Mouse (Mus musculus) kidney, embryonic 15.5 days (tissue): Measurements from ENCODE around the gene Cdt1. TPM values are rescaled to one million over a fixed set of nuclear protein-coding genes. Genes with fewer than 3 reads are reported as not detected.

ENCODE experiments used
- ATAC-seq: fragments of 200-750 bp; cut with Nextera tagmentation; replicated peaks from 2 replicates; pipeline ENCODE4 v1.8.0; 2017; ENCODE audit warnings: moderate TSS enrichment; ENCODE audit not compliant: low FRiP score
- H3K27ac ChIP-seq: fragments of 300-500 bp; sonication (generic); 2 replicates; pipeline ENCODE4 v1.5.1; 2015; ENCODE audit warnings: mild to moderate bottlenecking, inconsistent platforms
- H3K27me3 ChIP-seq: fragments of 300-500 bp; sonication (generic); 2 replicates; pipeline ENCODE4 v1.6.1; 2015; ENCODE audit warnings: inconsistent platforms
- H3K36me3 ChIP-seq: fragments of 300-500 bp; sonication (generic); 2 replicates; pipeline ENCODE4 v1.6.1; 2015; ENCODE audit warnings: inconsistent platforms
- H3K4me1 ChIP-seq: fragments of 300-500 bp; sonication (generic); 2 replicates; pipeline ENCODE4 v1.6.1; 2015; ENCODE audit warnings: inconsistent platforms
- H3K4me2 ChIP-seq: fragments of 300-500 bp; sonication (generic); 2 replicates; pipeline ENCODE4 v1.6.1; 2015; ENCODE audit warnings: moderate library complexity, mild to moderate bottlenecking, inconsistent platforms
- H3K4me3 ChIP-seq: fragments of 300-500 bp; sonication (generic); replicated peaks from 2 replicates; pipeline ENCODE4 v1.5.1; 2015; ENCODE audit warnings: mild to moderate bottlenecking, inconsistent platforms
- H3K9ac ChIP-seq: fragments of 300-500 bp; sonication (generic); 2 replicates; pipeline ENCODE4 v1.6.1; 2015; ENCODE audit warnings: mild to moderate bottlenecking, inconsistent platforms
- H3K9me3 ChIP-seq: fragments of 300-500 bp; sonication (generic); replicated peaks from 2 replicates; pipeline ENCODE4 v1.6.1; 2016; ENCODE audit warnings: inconsistent platforms
- WGBS: fragments of 180-500 bp; shearing (Covaris S2); methylation state at CpG from one replicate; pipeline ENCODE4 v1.1.7; 2015; ENCODE audit warnings: mixed read lengths; 5-methylcytosine and 5-hydroxymethylcytosine counted together
- polyA plus RNA-seq: library from polyadenylated mRNA; unstranded; fragments of >200 nt; fragmentation: Nextera tagmentation; extraction: Ambion mirVana; gene quantifications from 2 replicates; pipeline ENCODE4 v1.2.1, GENCODE M21; 2015

The Cdt1 gene
- polyA plus RNA-seq, 1 experiment from 2014 or later = 50.4 TPM

- Histone ChIP-seq H3K9ac (peak within 1 kb of the TSS; percentile 69), H3K9me3 (no peaks in the 10 kb centered on the region), H3K27me3 (no peaks in the 10 kb centered on the region), H3K27ac (peak within 1 kb of the TSS; percentile 89), H3K36me3 (no peaks in the 10 kb centered on the region), H3K4me3 (peak within 1 kb of the TSS; percentile 64), H3K4me1 (peaks cover 58% of the 10 kb centered on the region), H3K4me2 (peak within 1 kb of the TSS; percentile 84)
- ATAC-seq = peak; percentile 63
- 10% methylated on average over 55 of the region's 56 CpGs for WGBS
Measured at GRCm38 (mm10) chr8:122551265-122552051, 16.4 kb upstream of the Cdt1 start, which contains the start of gene Piezo1. Piezo1 (minus strand) TSS chr8:122551329.

- H3K4me1 ChIP-seq = peaks cover 48% of the 10 kb centered on the region
- H3K9me3 ChIP-seq = no peaks in the 10 kb centered on the region
- no peak overlapping the region for H3K27ac ChIP-seq
- no peak overlapping the region for H3K4me3 ChIP-seq
- WGBS = 90% methylated on average over 6 of the region's 6 CpGs
- H3K36me3 ChIP-seq = no peaks in the 10 kb centered on the region
- H3K4me2 ChIP-seq = no peak overlapping the region
- ATAC-seq = no peak
- no peak overlapping the region for H3K9ac ChIP-seq
- no peaks in the 10 kb centered on the region for H3K27me3 ChIP-seq
Measured at GRCm38 (mm10) chr8:122554786-122555185, 13.0 kb upstream of the Cdt1 start.

- 67% methylated on average over 12 of the region's 12 CpGs for WGBS
- Histone ChIP-seq H3K27ac (peak overlapping the region; percentile 82), H3K27me3 (no peaks in the 10 kb centered on the region), H3K36me3 (no peaks in the 10 kb centered on the region), H3K9ac (no peak overlapping the region), H3K4me3 (no peak overlapping the region), H3K4me1 (peaks cover 34% of the 10 kb centered on the region), H3K9me3 (no peaks in the 10 kb centered on the region), H3K4me2 (peak overlapping the region; percentile 23; the same call in 1 of the 2 replicates)
- ATAC-seq = peak; percentile 31; the same call in 1 of the 2 replicates
Measured at GRCm38 (mm10) chr8:122556030-122557009, 11.5 kb upstream of the Cdt1 start.

- no peak overlapping the region for H3K4me3 ChIP-seq
- no peak overlapping the region; the same call in 1 of the 2 replicates for H3K4me2 ChIP-seq
- WGBS = 42% methylated on average over 10 of the region's 10 CpGs
- no peak overlapping the region for H3K9ac ChIP-seq
- no peaks in the 10 kb centered on the region for H3K36me3 ChIP-seq
- no peak for ATAC-seq
- H3K9me3 ChIP-seq = no peaks in the 10 kb centered on the region
- peaks cover 30% of the 10 kb centered on the region for H3K4me1 ChIP-seq
- 0 out of 2 replicates have a peak overlapping the region, but pooled peaks have one; percentile 82 for H3K27ac ChIP-seq
- H3K27me3 ChIP-seq = no peaks in the 10 kb centered on the region
Measured at GRCm38 (mm10) chr8:122557248-122558038, 10.4 kb upstream of the Cdt1 start.

GRCm38 (mm10) chr8:122558671-122559349, 9.0 kb upstream of the Cdt1 start:
- H3K36me3 ChIP-seq = no peaks in the 10 kb centered on the region
- ATAC-seq = peak; percentile 50; the same call in 1 of the 2 replicates
- H3K4me2 ChIP-seq = no peak overlapping the region
- no peaks in the 10 kb centered on the region for H3K27me3 ChIP-seq
- H3K4me1 ChIP-seq = peaks cover 30% of the 10 kb centered on the region
- H3K9me3 ChIP-seq = no peaks in the 10 kb centered on the region
- H3K27ac ChIP-seq = peak overlapping the region; percentile 71
- no peak overlapping the region for H3K4me3 ChIP-seq
- 18% methylated on average over 12 of the region's 12 CpGs for WGBS
- H3K9ac ChIP-seq = no peak overlapping the region

GRCm38 (mm10) chr8:122561199-122561598, 6.6 kb upstream of the Cdt1 start:
- WGBS = 79% methylated on average over 5 of the region's 5 CpGs
- ATAC-seq = no peak

GRCm38 (mm10) chr8:122564363-122565352, 3.2 kb upstream of the Cdt1 start:
- H3K36me3 ChIP-seq = peaks cover 5% of the 10 kb centered on the region
- H3K9me3 ChIP-seq = no peaks in the 10 kb centered on the region
- H3K27me3 ChIP-seq = no peaks in the 10 kb centered on the region
- peak overlapping the region; percentile 46 for H3K27ac ChIP-seq
- peak overlapping the region; percentile 6; the same call in 1 of the 2 replicates for H3K4me2 ChIP-seq
- no peak overlapping the region for H3K9ac ChIP-seq
- peaks cover 28% of the 10 kb centered on the region for H3K4me1 ChIP-seq
- WGBS = 67% methylated on average over 25 of the region's 25 CpGs
- no peak overlapping the region for H3K4me3 ChIP-seq
- no peak for ATAC-seq

More at GRCm38 (mm10) chr8:122561199-122561598, 6.6 kb upstream of the Cdt1 start:
- H3K9ac ChIP-seq = no peak overlapping the region
- no peak overlapping the region for H3K4me2 ChIP-seq
- H3K36me3 ChIP-seq = no peaks in the 10 kb centered on the region
- no peaks in the 10 kb centered on the region for H3K27me3 ChIP-seq
- no peaks in the 10 kb centered on the region for H3K9me3 ChIP-seq
- H3K4me1 ChIP-seq = peaks cover 26% of the 10 kb centered on the region
- no peak overlapping the region for H3K27ac ChIP-seq
- no peak overlapping the region for H3K4me3 ChIP-seq

- WGBS = 43% methylated on average over 6 of the region's 6 CpGs
- peaks cover 35% of the 10 kb centered on the region for H3K4me1 ChIP-seq
- peak overlapping the region; percentile 90 for H3K9ac ChIP-seq
- H3K4me3 ChIP-seq = peak overlapping the region; percentile 91
- no peaks in the 10 kb centered on the region for H3K9me3 ChIP-seq
- no peaks in the 10 kb centered on the region for H3K27me3 ChIP-seq
- no peak for ATAC-seq
- H3K4me2 ChIP-seq = peak overlapping the region; percentile 83
- H3K36me3 ChIP-seq = peaks cover 26% of the 10 kb centered on the region
- H3K27ac ChIP-seq = peak overlapping the region; percentile 97
Measured at GRCm38 (mm10) chr8:122566766-122567165, 1.0 kb upstream of the Cdt1 start.

- Histone ChIP-seq H3K4me3 (peak overlapping the region; percentile 91), H3K4me2 (peak overlapping the region; percentile 83), H3K9me3 (no peaks in the 10 kb centered on the region), H3K36me3 (peaks cover 40% of the 10 kb centered on the region), H3K9ac (peak overlapping the region; percentile 90), H3K27ac (peak overlapping the region; percentile 97), H3K27me3 (no peaks in the 10 kb centered on the region), H3K4me1 (peaks cover 37% of the 10 kb centered on the region)
- ATAC-seq = peak; percentile 41
- WGBS = 0% methylated on average over 34 of the region's 34 CpGs
Measured at GRCm38 (mm10) chr8:122568109-122568504, 292 bp downstream of the Cdt1 start.

GRCm38 (mm10) chr8:122568881-122569309, 1.1 kb downstream of the Cdt1 start:
- peak overlapping the region; percentile 37; the same call in 1 of the 2 replicates for H3K27ac ChIP-seq
- 8% methylated on average over 10 of the region's 10 CpGs for WGBS
- peak overlapping the region; percentile 91 for H3K4me3 ChIP-seq
- H3K4me1 ChIP-seq = peaks cover 42% of the 10 kb centered on the region
- no peaks in the 10 kb centered on the region for H3K9me3 ChIP-seq
- peak overlapping the region; percentile 83 for H3K4me2 ChIP-seq
- peak overlapping the region; percentile 90 for H3K9ac ChIP-seq
- H3K36me3 ChIP-seq = peaks cover 47% of the 10 kb centered on the region
- H3K27me3 ChIP-seq = no peaks in the 10 kb centered on the region
- no peak for ATAC-seq
